Mouse (Mus musculus): Measurements from ENCODE around the gene Rpia.

The Rpia gene

GRCm38 (mm10) chr6:70791824-70792535 lies at the start of gene Rpia:
Gene Rpia, minus strand, starts transcription at chr6:70792232.
- Histone ChIP-seq H3K9me3 (ENCODE audit: low read length) (peaks cover 7% of the 10 kb centered on the region), H3K36me3 (ENCODE audit: insufficient read depth, low read length) (0 out of 2 replicates have a peak, but pooled peaks cover 11% of the 10 kb centered on the region), H3K4me3 (replicated peaks; ENCODE audit: low read length) (peak within 1 kb of the TSS; percentile 86), H3K4me1 (replicated peaks; ENCODE audit: low read depth, low read length) (peaks cover 58% of the 10 kb centered on the region), H3K27me3 (ENCODE audit: insufficient read depth, low read length) (no peaks in the 10 kb centered on the region)
- TF ChIP-seq NANOG (IDR thresholded peaks at IDR 0.05; ENCODE audit: borderline replicate concordance, low read length): no peak
- no peak for TF ChIP-seq POU5F1 (IDR thresholded peaks at IDR 0.05; ENCODE audit: borderline replicate concordance, low read length)
- TF ChIP-seq CTCF (conservative IDR thresholded peaks at IDR 0.05; ENCODE audit: low read length): no peak

GRCm38 (mm10) chr6:70840281-70840680 lies 48.2 kb upstream of the Rpia start:
- Histone ChIP-seq H3K9me3 (ENCODE audit: low read length) (no peaks in the 10 kb centered on the region), H3K4me3 (replicated peaks; ENCODE audit: low read length) (no peak overlapping the region), H3K27me3 (ENCODE audit: insufficient read depth, low read length) (no peaks in the 10 kb centered on the region), H3K4me1 (replicated peaks; ENCODE audit: low read depth, low read length) (peaks cover 24% of the 10 kb centered on the region), H3K36me3 (ENCODE audit: insufficient read depth, low read length) (no peaks in the 10 kb centered on the region)
- TF ChIP-seq NANOG (IDR thresholded peaks at IDR 0.05; ENCODE audit: borderline replicate concordance, low read length) (no peak), POU5F1 (IDR thresholded peaks at IDR 0.05; ENCODE audit: borderline replicate concordance, low read length) (no peak), CTCF (conservative IDR thresholded peaks at IDR 0.05; ENCODE audit: low read length) (no peak)

GRCm38 (mm10) chr6:70838532-70838931 lies 46.5 kb upstream of the Rpia start:
- Histone ChIP-seq H3K27me3 (ENCODE audit: insufficient read depth, low read length) (no peaks in the 10 kb centered on the region), H3K4me3 (replicated peaks; ENCODE audit: low read length) (no peak overlapping the region), H3K9me3 (ENCODE audit: low read length) (no peaks in the 10 kb centered on the region), H3K36me3 (ENCODE audit: insufficient read depth, low read length) (no peaks in the 10 kb centered on the region), H3K4me1 (replicated peaks; ENCODE audit: low read depth, low read length) (peaks cover 19% of the 10 kb centered on the region)
- TF ChIP-seq POU5F1 (IDR thresholded peaks at IDR 0.05; ENCODE audit: borderline replicate concordance, low read length): no peak

GRCm38 (mm10) chr6:70837297-70837696 lies 45.3 kb upstream of the Rpia start:
- no peak overlapping the region for H3K4me3 ChIP-seq (replicated peaks; ENCODE audit: low read length)
- no peaks in the 10 kb centered on the region for H3K36me3 ChIP-seq (ENCODE audit: insufficient read depth, low read length)
- H3K4me1 ChIP-seq (replicated peaks; ENCODE audit: low read depth, low read length): peaks cover 8% of the 10 kb centered on the region
- no peaks in the 10 kb centered on the region for H3K27me3 ChIP-seq (ENCODE audit: insufficient read depth, low read length)
- no peaks in the 10 kb centered on the region for H3K9me3 ChIP-seq (ENCODE audit: low read length)
- TF ChIP-seq CTCF (conservative IDR thresholded peaks at IDR 0.05; ENCODE audit: low read length) (no peak), NANOG (IDR thresholded peaks at IDR 0.05; ENCODE audit: borderline replicate concordance, low read length) (no peak), POU5F1 (IDR thresholded peaks at IDR 0.05; ENCODE audit: borderline replicate concordance, low read length) (no peak)

- Histone ChIP-seq H3K36me3 (ENCODE audit: insufficient read depth, low read length) (no peaks in the 10 kb centered on the region), H3K4me3 (replicated peaks; ENCODE audit: low read length) (no peak overlapping the region), H3K27me3 (ENCODE audit: insufficient read depth, low read length) (no peaks in the 10 kb centered on the region), H3K9me3 (ENCODE audit: low read length) (no peaks in the 10 kb centered on the region), H3K4me1 (replicated peaks; ENCODE audit: low read depth, low read length) (no peaks in the 10 kb centered on the region)
- TF ChIP-seq CTCF (conservative IDR thresholded peaks at IDR 0.05; ENCODE audit: low read length) (no peak), POU5F1 (IDR thresholded peaks at IDR 0.05; ENCODE audit: borderline replicate concordance, low read length) (no peak), NANOG (IDR thresholded peaks at IDR 0.05; ENCODE audit: borderline replicate concordance, low read length) (no peak)
These were observed 39.3 kb upstream of the Rpia start for GRCm38 (mm10) chr6:70831179-70831839.

GRCm38 (mm10) chr6:70830552-70830951 lies 38.5 kb upstream of the Rpia start:
- TF ChIP-seq NANOG (IDR thresholded peaks at IDR 0.05; ENCODE audit: borderline replicate concordance, low read length) (no peak), POU5F1 (IDR thresholded peaks at IDR 0.05; ENCODE audit: borderline replicate concordance, low read length) (no peak), CTCF (conservative IDR thresholded peaks at IDR 0.05; ENCODE audit: low read length) (no peak)
- Histone ChIP-seq H3K4me3 (replicated peaks; ENCODE audit: low read length) (no peak overlapping the region), H3K27me3 (ENCODE audit: insufficient read depth, low read length) (no peaks in the 10 kb centered on the region), H3K36me3 (ENCODE audit: insufficient read depth, low read length) (no peaks in the 10 kb centered on the region), H3K9me3 (ENCODE audit: low read length) (no peaks in the 10 kb centered on the region), H3K4me1 (replicated peaks; ENCODE audit: low read depth, low read length) (peaks cover 3% of the 10 kb centered on the region)

GRCm38 (mm10) chr6:70829451-70829850 lies 37.4 kb upstream of the Rpia start:
- H3K9me3 ChIP-seq (ENCODE audit: low read length): no peaks in the 10 kb centered on the region
- TF ChIP-seq NANOG (IDR thresholded peaks at IDR 0.05; ENCODE audit: borderline replicate concordance, low read length) (no peak), POU5F1 (IDR thresholded peaks at IDR 0.05; ENCODE audit: borderline replicate concordance, low read length) (no peak), CTCF (conservative IDR thresholded peaks at IDR 0.05; ENCODE audit: low read length) (no peak)
- no peak overlapping the region for H3K4me3 ChIP-seq (replicated peaks; ENCODE audit: low read length)
- H3K36me3 ChIP-seq (ENCODE audit: insufficient read depth, low read length): no peaks in the 10 kb centered on the region
- H3K27me3 ChIP-seq (ENCODE audit: insufficient read depth, low read length): no peaks in the 10 kb centered on the region
- peaks cover 11% of the 10 kb centered on the region for H3K4me1 ChIP-seq (replicated peaks; ENCODE audit: low read depth, low read length)

- Histone ChIP-seq H3K36me3 (ENCODE audit: insufficient read depth, low read length) (no peaks in the 10 kb centered on the region), H3K4me3 (replicated peaks; ENCODE audit: low read length) (peak overlapping the region; percentile 76), H3K4me1 (replicated peaks; ENCODE audit: low read depth, low read length) (peaks cover 20% of the 10 kb centered on the region), H3K27me3 (ENCODE audit: insufficient read depth, low read length) (no peaks in the 10 kb centered on the region), H3K9me3 (ENCODE audit: low read length) (no peaks in the 10 kb centered on the region)
- TF ChIP-seq POU5F1 (IDR thresholded peaks at IDR 0.05; ENCODE audit: borderline replicate concordance, low read length) (no peak), CTCF (conservative IDR thresholded peaks at IDR 0.05; ENCODE audit: low read length) (no peak), NANOG (IDR thresholded peaks at IDR 0.05; ENCODE audit: borderline replicate concordance, low read length) (no peak)
These were observed 32.9 kb upstream of the Rpia start for GRCm38 (mm10) chr6:70824987-70825337.
